Mouse (Mus musculus) kidney, adult 9 months (tissue): ENCODE measurements around the gene Samd5.

Source experiments
- DNase-seq: peaks from one replicate; pipeline ENCODE4 v3.0.0; 2022

Gene Samd5

GRCm38 (mm10) chr10:9674561-9675521 lies at the start of gene Samd5:
Samd5 (minus strand) TSS chr10:9675208.
- peak; percentile 4 for DNase-seq

GRCm38 (mm10) chr10:9722519-9723303 lies 47.7 kb upstream of the Samd5 start:
- no peak for DNase-seq

GRCm38 (mm10) chr10:9720027-9720426 lies 45.0 kb upstream of the Samd5 start:
- no peak for DNase-seq

GRCm38 (mm10) chr10:9718086-9718485 lies 43.1 kb upstream of the Samd5 start:
- DNase-seq = no peak

GRCm38 (mm10) chr10:9704956-9705355 lies 29.9 kb upstream of the Samd5 start:
- DNase-seq = no peak

GRCm38 (mm10) chr10:9699071-9699761 lies 24.2 kb upstream of the Samd5 start:
- no peak for DNase-seq

GRCm38 (mm10) chr10:9698141-9698540 lies 23.1 kb upstream of the Samd5 start:
- DNase-seq = no peak

- DNase-seq = no peak
Observed at GRCm38 (mm10) chr10:9696543-9697141, 21.6 kb upstream of the Samd5 start.

- no peak for DNase-seq
Observed at GRCm38 (mm10) chr10:9693990-9694699, 19.1 kb upstream of the Samd5 start.

GRCm38 (mm10) chr10:9680928-9681327 lies 5.9 kb upstream of the Samd5 start:
- DNase-seq = no peak

- no peak for DNase-seq
Observed at GRCm38 (mm10) chr10:9679911-9680310, 4.9 kb upstream of the Samd5 start.

- no peak for DNase-seq
Observed at GRCm38 (mm10) chr10:9678071-9678470, 3.1 kb upstream of the Samd5 start.

- peak; percentile 62 for DNase-seq
Observed at GRCm38 (mm10) chr10:9676886-9677285, 1.9 kb upstream of the Samd5 start.

- no peak for DNase-seq
Observed at GRCm38 (mm10) chr10:9676418-9676786, 1.4 kb upstream of the Samd5 start.

- no peak for DNase-seq
Observed at GRCm38 (mm10) chr10:9675550-9676417, 776 bp upstream of the Samd5 start.

- DNase-seq = no peak
Observed at GRCm38 (mm10) chr10:9673276-9673675, 1.7 kb downstream of the Samd5 start.

GRCm38 (mm10) chr10:9672751-9673150 lies 2.3 kb downstream of the Samd5 start:
- no peak for DNase-seq

GRCm38 (mm10) chr10:9670351-9670750 lies 4.7 kb downstream of the Samd5 start:
- no peak for DNase-seq

GRCm38 (mm10) chr10:9668791-9669190 lies 6.2 kb downstream of the Samd5 start:
- DNase-seq = no peak

- no peak for DNase-seq
Observed at GRCm38 (mm10) chr10:9652946-9653345, 22.1 kb downstream of the Samd5 start.
